Mouse (Mus musculus): ENCODE measurements at regions not wholly inside any gene's neighbourhood (a gene's known extent, or its start where the extent isn't known, plus 50 kb on each side); places are given as distances from the start of the nearest gene placed in this dataset.

GRCm38 (mm10) chr4:72480535-72480934 is 279.8 kb upstream of the Tle1 start:
- no peak overlapping the region for H3K4me3 ChIP-seq (replicated peaks)
- no peaks in the 10 kb centered on the region for H3K27me3 ChIP-seq
- H3K4me1 ChIP-seq (replicated peaks), result no peaks in the 10 kb centered on the region
- 82% methylated on average over 3 of the region's 3 CpGs for WGBS
- ATAC-seq (ENCODE audit: insufficient number of reproducible peaks, insufficient read depth, low FRiP score, low TSS enrichment, low read depth), result no peak
- H3K9me3 ChIP-seq, result no peaks in the 10 kb centered on the region
- H3K9ac ChIP-seq (replicated peaks), result no peak overlapping the region
- no peaks in the 10 kb centered on the region for H3K36me3 ChIP-seq
- no peak overlapping the region for H3K27ac ChIP-seq
- H3K4me2 ChIP-seq, result no peak overlapping the region

GRCm38 (mm10) chr4:72469236-72469875 is 268.6 kb upstream of the Tle1 start:
- Histone ChIP-seq H3K36me3 (no peaks in the 10 kb centered on the region), H3K27ac (no peak overlapping the region), H3K4me2 (no peak overlapping the region), H3K9me3 (no peaks in the 10 kb centered on the region), H3K4me3 (replicated peaks) (no peak overlapping the region), H3K9ac (replicated peaks) (no peak overlapping the region), H3K4me1 (replicated peaks) (no peaks in the 10 kb centered on the region), H3K27me3 (no peaks in the 10 kb centered on the region)
- 89% methylated on average over 1 of the region's 1 CpGs for WGBS
- ATAC-seq (ENCODE audit: insufficient number of reproducible peaks, insufficient read depth, low FRiP score, low TSS enrichment, low read depth), result no peak

GRCm38 (mm10) chr4:72444177-72444770 is 243.6 kb upstream of the Tle1 start:
- H3K27me3 ChIP-seq, result no peaks in the 10 kb centered on the region
- no peak overlapping the region for H3K9ac ChIP-seq (replicated peaks)
- no peak overlapping the region for H3K27ac ChIP-seq
- no peaks in the 10 kb centered on the region for H3K9me3 ChIP-seq
- no peak for ATAC-seq (ENCODE audit: insufficient number of reproducible peaks, insufficient read depth, low FRiP score, low TSS enrichment, low read depth)
- no peak overlapping the region for H3K4me2 ChIP-seq
- no peak overlapping the region for H3K4me3 ChIP-seq (replicated peaks)
- H3K4me1 ChIP-seq (replicated peaks), result no peaks in the 10 kb centered on the region
- H3K36me3 ChIP-seq, result no peaks in the 10 kb centered on the region

- Histone ChIP-seq H3K4me3 (replicated peaks) (no peak overlapping the region), H3K4me2 (no peak overlapping the region), H3K27ac (no peak overlapping the region), H3K27me3 (no peaks in the 10 kb centered on the region), H3K36me3 (no peaks in the 10 kb centered on the region), H3K9me3 (no peaks in the 10 kb centered on the region), H3K9ac (replicated peaks) (no peak overlapping the region), H3K4me1 (replicated peaks) (0 out of 2 replicates have a peak, but pooled peaks cover 3% of the 10 kb centered on the region)
- ATAC-seq (ENCODE audit: insufficient number of reproducible peaks, insufficient read depth, low FRiP score, low TSS enrichment, low read depth), result no peak
Observed at GRCm38 (mm10) chr4:72437367-72437766, 236.6 kb upstream of the Tle1 start.

- Histone ChIP-seq H3K4me2 (no peak overlapping the region), H3K4me1 (replicated peaks) (no peaks in the 10 kb centered on the region), H3K36me3 (no peaks in the 10 kb centered on the region), H3K27ac (no peak overlapping the region), H3K4me3 (replicated peaks) (no peak overlapping the region), H3K9me3 (no peaks in the 10 kb centered on the region), H3K27me3 (no peaks in the 10 kb centered on the region), H3K9ac (replicated peaks) (no peak overlapping the region)
- no peak for ATAC-seq (ENCODE audit: insufficient number of reproducible peaks, insufficient read depth, low FRiP score, low TSS enrichment, low read depth)
- WGBS, result 94% methylated on average over 1 of the region's 1 CpGs
Observed at GRCm38 (mm10) chr4:72425316-72425715, 224.6 kb upstream of the Tle1 start.

GRCm38 (mm10) chr4:72412100-72412788 is 211.5 kb upstream of the Tle1 start:
- WGBS, result 90% methylated on average over 8 of the region's 8 CpGs
- ATAC-seq (ENCODE audit: insufficient number of reproducible peaks, insufficient read depth, low FRiP score, low TSS enrichment, low read depth), result no peak

DNA sequence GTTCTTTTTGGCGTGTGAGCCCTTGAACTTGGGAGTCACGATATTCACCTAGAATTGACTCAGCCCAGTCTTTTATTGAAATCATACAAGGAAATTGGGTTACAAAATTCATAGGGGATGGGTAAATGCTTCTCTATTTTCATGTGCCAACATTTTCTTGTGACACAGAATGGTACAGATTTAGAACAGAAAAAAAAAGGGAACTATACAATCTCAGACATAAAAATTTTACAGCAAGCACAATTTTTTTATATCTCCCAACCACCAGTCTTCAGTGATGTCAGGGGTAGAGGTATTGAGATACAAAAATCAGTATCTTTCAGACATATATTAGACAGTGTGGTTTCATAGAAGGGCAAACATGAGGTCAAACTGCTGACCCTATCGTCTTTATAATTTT is 210.6 kb upstream of the Tle1 start:
- no peak for ATAC-seq (ENCODE audit: insufficient number of reproducible peaks, insufficient read depth, low FRiP score, low TSS enrichment, low read depth)
- Histone ChIP-seq H3K4me3 (replicated peaks) (no peak overlapping the region), H3K4me2 (no peak overlapping the region), H3K4me1 (replicated peaks) (no peaks in the 10 kb centered on the region), H3K36me3 (no peaks in the 10 kb centered on the region), H3K9me3 (no peaks in the 10 kb centered on the region), H3K9ac (replicated peaks) (no peak overlapping the region), H3K27ac (no peak overlapping the region), H3K27me3 (no peaks in the 10 kb centered on the region)
- 92% methylated on average over 3 of the region's 3 CpGs for WGBS

More at GRCm38 (mm10) chr4:72412100-72412788, 211.5 kb upstream of the Tle1 start:
- Histone ChIP-seq H3K9me3 (no peaks in the 10 kb centered on the region), H3K27ac (no peak overlapping the region), H3K4me3 (replicated peaks) (no peak overlapping the region), H3K36me3 (no peaks in the 10 kb centered on the region), H3K4me1 (replicated peaks) (no peaks in the 10 kb centered on the region), H3K9ac (replicated peaks) (no peak overlapping the region), H3K4me2 (no peak overlapping the region), H3K27me3 (no peaks in the 10 kb centered on the region)

DNA sequence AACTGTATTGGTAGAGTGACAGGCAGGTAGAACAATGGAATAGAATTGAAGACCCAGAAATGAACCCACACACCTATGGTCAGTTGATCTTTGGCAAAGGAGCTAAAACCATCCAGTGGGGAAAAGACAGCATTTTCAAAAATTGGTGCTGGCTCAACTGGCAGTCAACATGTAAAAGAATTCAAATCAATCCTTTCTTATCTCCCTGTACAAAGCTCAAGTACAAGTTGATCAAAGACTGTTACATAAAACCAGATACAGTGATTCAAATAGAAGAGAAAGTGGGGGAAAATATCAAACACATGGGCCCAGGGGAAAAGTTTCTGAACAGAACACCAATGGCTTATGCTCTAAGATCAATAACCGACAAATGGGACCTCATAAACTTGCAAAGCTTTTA is 200.0 kb upstream of the Tle1 start:
- no peak overlapping the region for H3K9ac ChIP-seq (replicated peaks)
- no peaks in the 10 kb centered on the region for H3K4me1 ChIP-seq (replicated peaks)
- no peaks in the 10 kb centered on the region for H3K9me3 ChIP-seq
- H3K27me3 ChIP-seq, result no peaks in the 10 kb centered on the region
- ATAC-seq (ENCODE audit: insufficient number of reproducible peaks, insufficient read depth, low FRiP score, low TSS enrichment, low read depth), result no peak
- no peak overlapping the region for H3K4me2 ChIP-seq
- H3K4me3 ChIP-seq (replicated peaks), result no peak overlapping the region
- no peak overlapping the region for H3K27ac ChIP-seq
- WGBS, result 76% methylated on average over 1 of the region's 1 CpGs
- H3K36me3 ChIP-seq, result no peaks in the 10 kb centered on the region

DNA sequence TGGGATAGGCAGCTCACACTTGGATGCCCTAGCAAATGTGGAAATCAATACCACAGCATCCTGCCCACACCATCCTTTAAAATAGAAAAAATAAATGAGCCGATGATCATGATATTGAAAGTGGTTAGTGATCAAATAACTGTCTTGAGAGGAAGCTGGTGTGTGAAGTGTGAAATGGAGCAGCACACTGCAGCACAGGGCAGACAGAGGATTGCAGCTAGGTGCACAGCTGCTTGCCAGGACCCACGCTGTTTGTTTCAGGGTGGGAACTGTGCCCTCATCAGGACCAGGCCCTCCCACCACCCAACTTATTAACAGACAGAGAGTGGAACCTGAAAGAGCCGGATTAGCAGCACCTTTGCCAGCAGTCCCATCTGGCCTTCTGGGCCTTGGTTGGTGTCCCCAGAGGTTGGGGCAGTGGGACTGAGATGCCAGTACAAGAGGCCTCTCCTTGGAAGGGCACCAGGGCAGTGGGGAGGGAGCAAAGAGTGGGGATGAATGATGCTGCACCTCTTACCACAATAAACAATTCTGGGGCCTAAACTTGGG is 191.2 kb upstream of the Tle1 start:
- Histone ChIP-seq H3K4me3 (replicated peaks) (no peak overlapping the region), H3K4me2 (no peak overlapping the region), H3K27ac (no peak overlapping the region), H3K36me3 (no peaks in the 10 kb centered on the region), H3K4me1 (replicated peaks) (peaks cover 6% of the 10 kb centered on the region; the same call in 1 of the 2 replicates), H3K9ac (replicated peaks) (no peak overlapping the region), H3K9me3 (no peaks in the 10 kb centered on the region), H3K27me3 (no peaks in the 10 kb centered on the region; the same call in 1 of the 2 replicates)
- 83% methylated on average over 3 of the region's 3 CpGs for WGBS
- no peak for ATAC-seq (ENCODE audit: insufficient number of reproducible peaks, insufficient read depth, low FRiP score, low TSS enrichment, low read depth)

- Histone ChIP-seq H3K4me3 (replicated peaks) (no peak overlapping the region), H3K9me3 (no peaks in the 10 kb centered on the region), H3K36me3 (no peaks in the 10 kb centered on the region), H3K9ac (replicated peaks) (no peak overlapping the region), H3K4me1 (replicated peaks) (peaks cover 6% of the 10 kb centered on the region), H3K4me2 (no peak overlapping the region), H3K27me3 (no peaks in the 10 kb centered on the region; the same call in 1 of the 2 replicates), H3K27ac (peak overlapping the region; percentile 29; the same call in 1 of the 2 replicates)
- ATAC-seq (ENCODE audit: insufficient number of reproducible peaks, insufficient read depth, low FRiP score, low TSS enrichment, low read depth), result peak; percentile 89
- WGBS, result 39% methylated on average over 5 of the region's 5 CpGs
Observed at GRCm38 (mm10) chr4:72389811-72390625, 189.3 kb upstream of the Tle1 start.

DNA sequence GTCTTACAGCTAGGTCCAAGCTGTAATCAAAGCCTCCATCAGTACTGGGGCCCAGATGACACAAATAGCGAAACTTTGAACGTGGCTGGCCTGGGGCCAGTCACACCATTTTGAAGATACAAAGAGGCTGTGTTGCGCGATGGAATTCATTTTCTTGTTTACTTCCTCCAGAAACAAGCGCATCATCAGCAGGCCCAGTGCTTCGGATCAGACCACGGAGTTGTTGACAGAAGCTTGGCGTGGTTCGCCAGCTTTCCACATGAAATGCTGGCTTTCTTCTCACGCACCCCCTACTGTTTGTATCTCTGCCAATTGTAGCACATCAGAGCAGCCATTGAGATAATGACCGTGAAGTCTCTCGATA is 184.2 kb upstream of the Tle1 start:
- no peak overlapping the region for H3K27ac ChIP-seq
- no peak overlapping the region for H3K4me3 ChIP-seq (replicated peaks)
- H3K36me3 ChIP-seq, result no peaks in the 10 kb centered on the region
- H3K4me2 ChIP-seq, result no peak overlapping the region
- H3K9me3 ChIP-seq, result no peaks in the 10 kb centered on the region
- H3K9ac ChIP-seq (replicated peaks), result no peak overlapping the region
- WGBS, result 73% methylated on average over 12 of the region's 12 CpGs
- H3K4me1 ChIP-seq (replicated peaks), result peaks cover 25% of the 10 kb centered on the region
- ATAC-seq (ENCODE audit: insufficient number of reproducible peaks, insufficient read depth, low FRiP score, low TSS enrichment, low read depth), result 0 out of 2 replicates have a peak, but pooled peaks have one; percentile 43
- no peaks in the 10 kb centered on the region for H3K27me3 ChIP-seq

Data from limb, embryonic 12.5 days (tissue).